ENCODE assay signal across 8 mouse cellular contexts in genomic region chr7:99539201-99539891, GRCm38 (mm10). TPM values are rescaled to one million over a fixed set of nuclear protein-coding genes. Genes with fewer than 3 reads are reported as not detected.
DNase-seq lines count a peak whose midpoint lies in the region; ATAC-seq and TF ChIP-seq lines count a peak whose summit lies in the region.

No protein-coding gene starts in this region.

- H3K9me3 ChIP-seq in forebrain, embryonic 14.5 days (replicated peaks; ENCODE audit: control insufficient read depth, low read length) = no peaks in the 10 kb centered on the region
- no peaks in the 10 kb centered on the region for H3K9me3 ChIP-seq in forebrain, embryonic 11.5 days (ENCODE audit: control insufficient read depth, low read length)
- no peaks in the 10 kb centered on the region for H3K9me3 ChIP-seq in heart, postnatal 0 days (replicated peaks; ENCODE audit: control insufficient read depth, low read length)

- no peak for ATAC-seq in forebrain, embryonic 14.5 days
- ATAC-seq in forebrain, embryonic 11.5 days (replicated peaks; ENCODE audit: low FRiP score) = no peak
- no peak for ATAC-seq in heart, postnatal 0 days (ENCODE audit: insufficient read depth, low read depth)

- H3K9ac ChIP-seq in forebrain, embryonic 14.5 days (ENCODE audit: low read length) = no peak overlapping the region
- H3K9ac ChIP-seq in forebrain, embryonic 11.5 days (ENCODE audit: low read length) = no peak overlapping the region
- H3K9ac ChIP-seq in heart, postnatal 0 days (replicated peaks; ENCODE audit: low read depth, low read length) = no peak overlapping the region

- 34% methylated on average over 8 of the region's 8 CpGs for WGBS in forebrain, embryonic 14.5 days
- WGBS in forebrain, embryonic 11.5 days = 20% methylated on average over 8 of the region's 8 CpGs
- 35% methylated on average over 8 of the region's 8 CpGs for WGBS in heart, postnatal 0 days
- WGBS in small intestine, adult 2 months = 22% methylated on average over 8 of the region's 8 CpGs

- DNase-seq in forebrain, embryonic 14.5 days (ENCODE audit: low spot score) = no peak
- no peak for DNase-seq in forebrain, embryonic 11.5 days (ENCODE audit: low spot score)
- DNase-seq in embryo, embryonic 9.5 days (ENCODE audit: extremely low spot score) = peak; percentile 77
- peak; percentile 52 for DNase-seq in heart, postnatal 0 days (ENCODE audit: low spot score)
- peak; percentile 68 for DNase-seq in kidney, postnatal 10 days
- peak; percentile 70 for DNase-seq in lung, postnatal 14 days
- DNase-seq in right cerebral cortex, adult 18-20 months = no peak

- no peak for TF ChIP-seq POLR2A in small intestine, adult 2 months (IDR thresholded peaks at IDR 0.05; ENCODE audit: low read depth, low read length)

- H3K36me3 ChIP-seq in forebrain, embryonic 14.5 days (ENCODE audit: control insufficient read depth, insufficient read depth, low read length) = no peaks in the 10 kb centered on the region
- H3K36me3 ChIP-seq in forebrain, embryonic 11.5 days (ENCODE audit: control insufficient read depth, insufficient read depth, low read length) = no peaks in the 10 kb centered on the region
- H3K36me3 ChIP-seq in heart, postnatal 0 days (replicated peaks; ENCODE audit: control insufficient read depth, insufficient read depth, low read length) = no peaks in the 10 kb centered on the region
- no peaks in the 10 kb centered on the region for H3K36me3 ChIP-seq in small intestine, adult 2 months (ENCODE audit: control insufficient read depth, insufficient read depth, low read length)

- H3K27me3 ChIP-seq in forebrain, embryonic 14.5 days (replicated peaks; ENCODE audit: control insufficient read depth, insufficient read depth, low read length) = no peaks in the 10 kb centered on the region
- no peaks in the 10 kb centered on the region for H3K27me3 ChIP-seq in forebrain, embryonic 11.5 days (ENCODE audit: control insufficient read depth, insufficient read depth, low read length)
- no peaks in the 10 kb centered on the region for H3K27me3 ChIP-seq in heart, postnatal 0 days (ENCODE audit: control insufficient read depth, insufficient read depth, low read length)
- no peaks in the 10 kb centered on the region for H3K27me3 ChIP-seq in small intestine, adult 2 months (ENCODE audit: control insufficient read depth, insufficient read depth, low read length)

- no peak overlapping the region for H3K4me3 ChIP-seq in forebrain, embryonic 14.5 days (ENCODE audit: low read depth, low read length)
- no peak overlapping the region for H3K4me3 ChIP-seq in forebrain, embryonic 11.5 days (ENCODE audit: low read depth, low read length)
- no peak overlapping the region for H3K4me3 ChIP-seq in heart, postnatal 0 days (ENCODE audit: low read depth, low read length)
- H3K4me3 ChIP-seq in small intestine, adult 2 months (ENCODE audit: low read depth, low read length) = peak overlapping the region; percentile 15

- H3K4me2 ChIP-seq in forebrain, embryonic 14.5 days (ENCODE audit: low read length) = 0 out of 2 replicates have a peak overlapping the region, but pooled peaks have one; percentile 14
- H3K4me2 ChIP-seq in forebrain, embryonic 11.5 days (ENCODE audit: low read depth, low read length, severe bottlenecking) = no peak overlapping the region
- 0 out of 2 replicates have a peak overlapping the region, but pooled peaks have one; percentile 1 for H3K4me2 ChIP-seq in heart, postnatal 0 days (ENCODE audit: low read depth, low read length)

- no peak for TF ChIP-seq CTCF in heart, postnatal 0 days (IDR thresholded peaks at IDR 0.05; ENCODE audit: low read depth)
- no peak for TF ChIP-seq CTCF in small intestine, adult 2 months (IDR thresholded peaks at IDR 0.05; ENCODE audit: extremely low read depth, insufficient read length, insufficient replicate concordance, low read depth, low read length)

- no peak overlapping the region for H3K27ac ChIP-seq in forebrain, embryonic 14.5 days (ENCODE audit: low read depth, low read length)
- H3K27ac ChIP-seq in forebrain, embryonic 11.5 days (ENCODE audit: low read depth, low read length) = no peak overlapping the region
- peak overlapping the region; percentile 32; the same call in 1 of the 2 replicates for H3K27ac ChIP-seq in heart, postnatal 0 days (ENCODE audit: low read depth)
- peak overlapping the region; percentile 10 for H3K27ac ChIP-seq in small intestine, adult 2 months (ENCODE audit: insufficient read depth, low read depth, low read length)

- H3K4me1 ChIP-seq in forebrain, embryonic 14.5 days (ENCODE audit: control insufficient read depth, insufficient read depth, low read length) = peaks cover 26% of the 10 kb centered on the region
- peaks cover 3% of the 10 kb centered on the region; the same call in 1 of the 2 replicates for H3K4me1 ChIP-seq in forebrain, embryonic 11.5 days (replicated peaks; ENCODE audit: control insufficient read depth, insufficient read depth, low read length)
- peaks cover 31% of the 10 kb centered on the region for H3K4me1 ChIP-seq in heart, postnatal 0 days (ENCODE audit: control insufficient read depth, insufficient read depth)
- peaks cover 44% of the 10 kb centered on the region for H3K4me1 ChIP-seq in small intestine, adult 2 months (ENCODE audit: control insufficient read depth, insufficient read depth, insufficient read length, low read length)

- TF ChIP-seq EP300 in heart, postnatal 0 days (IDR thresholded peaks at IDR 0.05; ENCODE audit: low read depth) = no peak

RNA-seq across cellular contexts. Expression of gene Arrb1, which starts 4.1 kb away (rescaled TPM):
- 6.0 and 6.5 TPM in 2 replicates for polyA plus RNA-seq in forebrain, embryonic 14.5 days (2014; fragmentation: Nextera tagmentation; extraction: Ambion mirVana)
- polyA plus RNA-seq in forebrain, embryonic 11.5 days (2014; fragmentation: Nextera tagmentation; extraction: Ambion mirVana) = 4.0 and 4.2 TPM in 2 replicates
- total RNA-seq in heart, postnatal 0 days (2014; rRNA removed; ENCODE audit: low replicate concordance) = 23.8 and 36.8 TPM in 2 replicates
- 3.3 and 3.5 TPM in 2 replicates for polyA plus RNA-seq in heart, postnatal 0 days (2015; fragmentation: Nextera tagmentation; extraction: Ambion mirVana)
- 34.3 and 66.7 TPM in 2 replicates for polyA plus RNA-seq in small intestine, adult 2 months (2012; rRNA removed)

RNA-seq across cellular contexts. Expression of gene Rps3, which starts 55.8 kb away (rescaled TPM):
- polyA plus RNA-seq in forebrain, embryonic 14.5 days (2014; fragmentation: Nextera tagmentation; extraction: Ambion mirVana) = 577 and 687 TPM in 2 replicates
- 699 and 715 TPM in 2 replicates for polyA plus RNA-seq in forebrain, embryonic 11.5 days (2014; fragmentation: Nextera tagmentation; extraction: Ambion mirVana)
- 804 and 987 TPM in 2 replicates for total RNA-seq in heart, postnatal 0 days (2014; rRNA removed; ENCODE audit: low replicate concordance)
- polyA plus RNA-seq in heart, postnatal 0 days (2015; fragmentation: Nextera tagmentation; extraction: Ambion mirVana) = 439 and 463 TPM in 2 replicates
- polyA plus RNA-seq in small intestine, adult 2 months (2012; rRNA removed) = 139 and 203 TPM in 2 replicates

Comparison
In these comparisons a context has a peak if more than half of its experiments do, and no peak if none do; other contexts are left out.
1. DNase-seq: peak in embryo, embryonic 9.5 days (single experiment), heart, postnatal 0 days (single experiment), kidney, postnatal 10 days (single experiment) and lung, postnatal 14 days (single experiment); none in forebrain, embryonic 14.5 days (single experiment), forebrain, embryonic 11.5 days (single experiment) and right cerebral cortex, adult 18-20 months (single experiment).
2. H3K27ac ChIP-seq: peak in heart, postnatal 0 days (single experiment) and small intestine, adult 2 months (single experiment); none in forebrain, embryonic 14.5 days (single experiment) and forebrain, embryonic 11.5 days (single experiment).